Mouse (Mus musculus) lung, postnatal 36 days (tissue): Measurements from ENCODE around the gene Adat2.

Source experiments
- DNase-seq: peaks from one replicate; pipeline ENCODE4 v3.0.0; 2022; ENCODE audit warnings: mixed read lengths

Gene Adat2

GRCm38 (mm10) chr10:13596866-13597265 lies 44.2 kb downstream of the Adat2 start:
- no peak for DNase-seq

DNA sequence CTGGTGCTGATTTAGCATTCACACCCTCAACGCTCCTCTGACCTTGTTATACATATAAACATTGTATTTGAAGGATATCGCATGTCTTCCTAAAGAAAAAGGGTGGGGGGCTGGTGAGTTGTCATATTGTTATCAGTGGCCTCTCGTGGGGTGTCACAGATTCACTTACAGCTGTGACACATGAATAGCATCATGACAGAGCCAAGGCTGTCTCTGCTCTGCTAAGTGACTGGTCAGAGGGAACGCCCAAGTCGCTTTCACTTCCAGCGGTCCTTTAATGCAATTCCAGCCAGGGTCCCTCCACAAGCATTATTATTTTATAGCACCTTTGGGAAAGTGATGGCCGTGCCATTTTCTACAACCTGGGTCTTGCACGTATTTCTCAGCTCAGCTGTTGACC lies 44.8 kb downstream of the Adat2 start:
- DNase-seq: no peak

DNA sequence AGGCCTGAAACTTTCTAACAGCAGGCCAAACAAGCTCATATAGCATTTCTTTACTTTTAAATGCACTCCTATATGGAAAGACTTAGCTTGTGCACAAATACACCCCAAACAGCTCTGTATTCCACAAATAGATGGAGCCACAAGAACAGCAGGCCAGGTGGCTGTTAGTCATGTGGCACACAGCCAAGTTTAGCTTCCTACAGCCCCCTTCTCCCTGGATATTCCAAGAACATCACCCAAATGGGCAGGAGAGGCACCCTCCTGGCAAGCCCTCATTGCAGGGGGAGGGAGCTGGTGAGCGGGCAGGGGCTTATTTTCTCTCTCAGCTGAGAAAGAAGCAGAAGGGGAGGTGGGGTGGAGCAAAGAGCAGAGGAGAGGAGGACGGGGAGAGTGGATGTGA lies 48.2 kb downstream of the Adat2 start:
- DNase-seq: no peak
